Mouse (Mus musculus) E14TG2a.4 (cell line): ENCODE results near the gene Srxn1.

ENCODE experiments used
- CTCF ChIP-seq: conservative IDR thresholded peaks from 2 replicates; pipeline ENCODE4 v1.5.1; 2014; ENCODE audit warnings: low read length
- POU5F1 ChIP-seq: IDR thresholded peaks from 2 replicates; pipeline ENCODE4 v1.6.1; 2014; ENCODE audit warnings: low read length, borderline replicate concordance

DNA sequence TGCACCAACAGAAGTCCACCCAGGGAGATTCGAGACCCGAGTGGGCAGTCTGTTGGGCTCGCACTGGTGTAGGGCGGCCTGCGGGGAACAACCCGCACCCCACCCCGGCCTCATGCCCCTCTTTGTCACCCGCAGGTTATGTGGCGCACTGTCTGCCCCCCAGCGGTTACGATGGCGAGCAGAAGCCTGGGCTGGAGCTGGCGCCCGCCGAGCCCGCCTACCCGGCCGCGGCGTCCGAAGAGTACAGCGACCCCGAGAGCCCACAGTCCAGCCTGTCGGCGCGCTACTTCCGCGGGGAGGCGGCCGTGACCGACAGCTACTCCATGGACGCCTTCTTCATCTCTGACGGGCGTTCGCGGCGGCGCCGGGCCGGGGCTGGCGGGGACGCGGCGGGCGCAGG lies 12.4 kb upstream of the Srxn1 start:
- TF ChIP-seq CTCF (no peak), POU5F1 (no peak)
